ENCODE assay signal across 9 mouse cellular contexts in genomic region chr5:100632540-100633129, GRCm38 (mm10). TPM values are rescaled to one million over a fixed set of nuclear protein-coding genes. Genes with fewer than 3 reads are reported as not detected.
DNase-seq lines count a peak whose midpoint lies in the region; ATAC-seq lines count a peak whose summit lies in the region.
"Had no signal": no experiment of that assay in that cellular context is flagged by ENCODE, and none has a peak within 500 bp of the region (broad histone marks: within the 10 kb centered on the region; RNA-seq: fewer than 3 reads in every experiment).

No protein-coding gene starts in this region.

- no peak for ATAC-seq in frontal cortex, adult (ENCODE audit: low TSS enrichment)

- DNase-seq in heart, adult 11 months = peak; percentile 98
- no peak for DNase-seq in heart, postnatal 10 days
- DNase-seq in 416B (ENCODE audit: low read depth) = peak; percentile 84
- peak; percentile 9 for DNase-seq in gonadal fat pad, adult 2 months (ENCODE audit: low read depth)
- peak; percentile 63 to 89 for DNase-seq in kidney, postnatal 25 days
- DNase-seq in cerebellum, postnatal 14 days = no peak
- no peak for DNase-seq in neural tube, embryonic 10.5 days (ENCODE audit: extremely low spot score, low spot score)
- DNase-seq: right cerebral cortex, postnatal 14 days had no signal

- intact Hi-C loops in heart, postnatal 10 days (cut with DNase I) = no loop called here

RNA-seq across cellular contexts. Expression of gene Coq2, which starts 42.3 kb away (rescaled TPM):
- 10 to 100 TPM; 61.8 to 62.4 TPM for total RNA-seq in heart, postnatal 10 days (2021)
- 95.5 and 104 TPM in 2 replicates for polyA plus RNA-seq in gonadal fat pad, adult 2 months (2012; rRNA removed)

Comparison
In these comparisons a context has a peak if more than half of its experiments do, and no peak if none do; other contexts are left out.
1. DNase-seq: peak in heart, adult 11 months (single experiment), 416B (single experiment), gonadal fat pad, adult 2 months (single experiment) and kidney, postnatal 25 days (2 of 2); none in heart, postnatal 10 days (0 of 2), cerebellum, postnatal 14 days (0 of 2) and neural tube, embryonic 10.5 days (single experiment).